Mouse (Mus musculus) midbrain, embryonic 15.5 days (tissue): ENCODE data around the gene Trio. TPM values are rescaled to one million over a fixed set of nuclear protein-coding genes. Genes with fewer than 3 reads are reported as not detected.
"Not testable (repeated sequence)": the region's sequence is repeated elsewhere in the genome, so short reads cannot be mapped to it uniquely, and the experiment has no call there.

ENCODE experiments used
- ATAC-seq: fragments of 200-750 bp; cut with Nextera tagmentation; replicated peaks from 2 replicates; pipeline ENCODE4 v1.8.0; 2017; ENCODE audit warnings: moderate TSS enrichment
- H3K27ac ChIP-seq: fragments of 300-500 bp; sonication (generic); 2 replicates; pipeline ENCODE4 v1.5.1; 2015; ENCODE audit warnings: mild to moderate bottlenecking, inconsistent platforms
- H3K27me3 ChIP-seq: fragments of 300-500 bp; sonication (generic); replicated peaks from 2 replicates; pipeline ENCODE4 v1.6.1; 2015; ENCODE audit warnings: inconsistent platforms
- H3K36me3 ChIP-seq: fragments of 300-500 bp; sonication (generic); replicated peaks from 2 replicates; pipeline ENCODE4 v1.6.1; 2015; ENCODE audit warnings: inconsistent platforms
- H3K4me1 ChIP-seq: fragments of 300-500 bp; sonication (generic); 2 replicates; pipeline ENCODE4 v1.6.1; 2015; ENCODE audit warnings: inconsistent platforms
- H3K4me2 ChIP-seq: fragments of 300-500 bp; sonication (generic); 2 replicates; pipeline ENCODE4 v1.6.1; 2015; ENCODE audit warnings: inconsistent platforms, mild to moderate bottlenecking, moderate library complexity
- H3K4me3 ChIP-seq: fragments of 300-500 bp; sonication (generic); 2 replicates; pipeline ENCODE4 v1.5.1; 2015; ENCODE audit warnings: mild to moderate bottlenecking, inconsistent platforms
- H3K9ac ChIP-seq: fragments of 300-500 bp; sonication (generic); 2 replicates; pipeline ENCODE4 v1.6.1; 2015; ENCODE audit warnings: mild to moderate bottlenecking, inconsistent platforms
- H3K9me3 ChIP-seq: fragments of 300-500 bp; sonication (generic); 2 replicates; pipeline ENCODE4 v1.6.1; 2016; ENCODE audit warnings: inconsistent platforms
- WGBS: fragments of 180-500 bp; shearing (Covaris S2); methylation state at CpG from one replicate; pipeline ENCODE4 v1.1.7; 2015; ENCODE audit warnings: mixed read lengths; 5-methylcytosine and 5-hydroxymethylcytosine counted together
- polyA plus RNA-seq: library from polyadenylated mRNA; unstranded; fragments of >200 nt; fragmentation: Nextera tagmentation; extraction: Ambion mirVana; gene quantifications from 2 replicates; pipeline ENCODE4 v1.2.1, GENCODE M21; 2015

The Trio gene
- polyA plus RNA-seq, 1 experiment from 2014 or later = 42.9 TPM

DNA sequence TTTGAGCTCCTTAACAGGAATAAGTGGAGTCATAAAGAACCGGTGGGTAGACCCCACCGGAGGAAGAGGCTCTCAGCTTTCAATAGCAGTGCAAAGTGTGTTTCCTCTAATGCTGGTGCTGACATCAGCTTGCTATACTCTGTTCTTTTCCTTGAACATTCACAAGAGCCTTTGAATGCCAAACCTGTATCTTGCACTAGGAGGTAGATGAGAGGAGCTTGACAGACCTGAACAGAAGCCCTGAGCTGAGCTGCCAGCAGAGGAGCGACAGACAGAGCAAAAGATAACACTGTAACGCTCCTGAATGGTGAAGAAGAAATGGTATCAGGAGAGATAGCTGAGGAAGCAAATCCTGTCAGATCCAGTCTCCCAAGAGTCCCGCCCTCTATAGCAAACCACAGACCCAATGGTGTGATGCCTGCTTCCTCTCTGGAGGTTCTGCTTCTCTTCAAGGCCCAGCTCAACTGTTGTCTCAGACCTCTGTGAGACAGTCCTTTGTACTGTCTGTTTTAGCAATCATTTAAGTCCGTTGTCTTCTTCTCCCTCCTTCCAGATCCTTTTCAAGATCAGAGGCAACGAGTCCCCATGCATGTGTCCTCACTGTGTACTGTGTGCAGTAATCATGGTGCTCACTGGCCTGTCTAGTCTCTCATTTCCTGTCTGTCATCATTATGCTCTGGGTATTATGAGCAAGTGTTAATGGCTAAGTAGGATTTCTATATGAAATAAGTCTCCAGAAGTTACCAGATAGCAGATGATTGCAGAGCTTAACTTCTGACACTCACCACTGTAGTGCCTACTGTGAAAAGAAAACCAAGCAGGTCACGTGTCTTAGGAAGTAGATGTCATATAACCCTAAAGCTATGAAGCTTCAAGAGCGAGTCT, 300.6 kb downstream of the Trio start:
- Histone ChIP-seq H3K4me1 (no peaks in the 10 kb centered on the region), H3K27me3 (no peaks in the 10 kb centered on the region), H3K4me3 (no peak overlapping the region), H3K9me3 (peaks cover 3% of the 10 kb centered on the region; the same call in 1 of the 2 replicates), H3K36me3 (no peaks in the 10 kb centered on the region), H3K9ac (no peak overlapping the region), H3K27ac (no peak overlapping the region), H3K4me2 (no peak overlapping the region)
- no peak for ATAC-seq
- 80% methylated on average over 9 of the region's 9 CpGs for WGBS

GRCm38 (mm10) chr15:27724298-27724697, 301.4 kb downstream of the Trio start:
- H3K36me3 ChIP-seq = no peaks in the 10 kb centered on the region
- ATAC-seq = no peak
- no peaks in the 10 kb centered on the region for H3K27me3 ChIP-seq
- no peak overlapping the region for H3K27ac ChIP-seq
- no peaks in the 10 kb centered on the region for H3K4me1 ChIP-seq
- H3K9me3 ChIP-seq = peaks cover 3% of the 10 kb centered on the region; the same call in 1 of the 2 replicates
- H3K4me2 ChIP-seq = no peak overlapping the region
- 82% methylated on average over 6 of the region's 6 CpGs for WGBS
- no peak overlapping the region for H3K9ac ChIP-seq
- no peak overlapping the region for H3K4me3 ChIP-seq

GRCm38 (mm10) chr15:27723746-27724145, 301.9 kb downstream of the Trio start:
- 51% methylated on average over 6 of the region's 6 CpGs for WGBS
- Histone ChIP-seq H3K4me1 (no peaks in the 10 kb centered on the region), H3K9me3 (peaks cover 3% of the 10 kb centered on the region; the same call in 1 of the 2 replicates), H3K27ac (no peak overlapping the region), H3K36me3 (no peaks in the 10 kb centered on the region), H3K4me2 (no peak overlapping the region), H3K27me3 (no peaks in the 10 kb centered on the region), H3K4me3 (no peak overlapping the region), H3K9ac (no peak overlapping the region)
- no peak for ATAC-seq

DNA sequence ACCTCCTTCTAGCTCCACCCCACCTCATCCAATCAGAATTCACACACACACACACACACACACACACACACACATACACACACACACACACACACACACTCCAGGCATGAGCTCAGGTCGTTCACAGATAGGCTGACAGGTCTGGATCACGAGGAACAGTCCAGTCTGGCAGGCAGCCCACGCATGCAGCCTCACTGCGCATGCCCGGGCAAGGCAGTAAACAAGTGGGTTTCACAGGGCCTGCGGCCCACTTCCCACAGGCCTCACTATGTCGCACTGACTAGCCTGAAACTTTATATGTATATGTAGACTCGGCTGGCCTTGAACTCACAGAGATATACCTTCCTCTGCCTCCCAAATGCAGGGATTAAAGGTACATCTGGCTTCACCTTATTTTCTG, 305.4 kb downstream of the Trio start:
- not testable (repeated sequence) for H3K36me3 ChIP-seq, ATAC-seq, H3K4me1 ChIP-seq, H3K4me3 ChIP-seq, H3K27me3 ChIP-seq, H3K9ac ChIP-seq, H3K27ac ChIP-seq, H3K9me3 ChIP-seq, H3K4me2 ChIP-seq
- WGBS = 87% methylated on average over 8 of the region's 8 CpGs

DNA sequence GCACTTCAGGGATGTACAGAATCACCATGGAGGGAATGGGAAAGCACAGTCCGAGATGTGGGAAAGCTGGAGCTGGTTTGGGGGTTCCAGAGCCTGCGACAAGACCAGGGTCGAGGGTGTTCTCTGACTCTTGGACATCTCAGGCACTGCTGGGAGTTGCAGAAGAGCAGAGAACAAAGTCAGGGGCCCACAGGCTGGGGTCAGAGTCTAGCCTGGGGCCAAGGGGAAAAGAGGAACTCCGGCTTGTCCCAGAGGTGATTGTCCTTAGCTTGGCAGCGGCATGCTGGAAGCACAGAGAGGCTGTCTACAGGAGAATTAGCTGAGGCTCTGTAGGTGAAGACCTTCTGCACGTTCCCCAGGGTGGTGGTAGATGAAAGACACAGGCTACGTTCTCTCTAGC, 307.0 kb downstream of the Trio start:
- 82% methylated on average over 7 of the region's 7 CpGs for WGBS
- no peak overlapping the region for H3K4me2 ChIP-seq
- no peaks in the 10 kb centered on the region for H3K36me3 ChIP-seq
- H3K4me1 ChIP-seq = no peaks in the 10 kb centered on the region
- no peak overlapping the region for H3K9ac ChIP-seq
- peaks cover 3% of the 10 kb centered on the region; the same call in 1 of the 2 replicates for H3K9me3 ChIP-seq
- no peak for ATAC-seq
- H3K4me3 ChIP-seq = no peak overlapping the region
- H3K27ac ChIP-seq = no peak overlapping the region
- H3K27me3 ChIP-seq = no peaks in the 10 kb centered on the region

DNA sequence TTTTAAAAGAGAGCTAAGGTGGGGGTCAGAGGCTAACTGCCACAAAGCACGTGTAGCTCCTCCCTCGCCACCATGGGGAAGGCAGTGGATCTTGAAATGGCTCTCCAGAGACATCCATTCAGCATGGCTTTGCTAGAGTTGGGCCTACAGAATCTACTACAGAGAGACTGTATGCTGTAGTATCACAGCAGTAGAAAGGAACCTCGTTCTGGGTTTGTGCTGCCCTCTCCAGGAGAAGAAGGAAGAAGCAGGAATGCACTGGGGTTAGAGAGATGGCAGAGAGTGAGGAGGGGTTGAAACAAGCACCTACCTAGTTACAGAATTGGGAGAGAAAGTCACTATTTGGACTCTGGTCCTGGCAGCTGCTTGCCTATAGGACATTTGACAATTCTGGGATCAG, 310.3 kb downstream of the Trio start:
- H3K27ac ChIP-seq = no peak overlapping the region
- no peaks in the 10 kb centered on the region for H3K4me1 ChIP-seq
- no peak overlapping the region for H3K9ac ChIP-seq
- H3K4me2 ChIP-seq = no peak overlapping the region
- no peak overlapping the region for H3K4me3 ChIP-seq
- H3K9me3 ChIP-seq = no peaks in the 10 kb centered on the region
- no peaks in the 10 kb centered on the region for H3K36me3 ChIP-seq
- 29% methylated on average over 3 of the region's 3 CpGs for WGBS
- no peak for ATAC-seq
- H3K27me3 ChIP-seq = no peaks in the 10 kb centered on the region

DNA sequence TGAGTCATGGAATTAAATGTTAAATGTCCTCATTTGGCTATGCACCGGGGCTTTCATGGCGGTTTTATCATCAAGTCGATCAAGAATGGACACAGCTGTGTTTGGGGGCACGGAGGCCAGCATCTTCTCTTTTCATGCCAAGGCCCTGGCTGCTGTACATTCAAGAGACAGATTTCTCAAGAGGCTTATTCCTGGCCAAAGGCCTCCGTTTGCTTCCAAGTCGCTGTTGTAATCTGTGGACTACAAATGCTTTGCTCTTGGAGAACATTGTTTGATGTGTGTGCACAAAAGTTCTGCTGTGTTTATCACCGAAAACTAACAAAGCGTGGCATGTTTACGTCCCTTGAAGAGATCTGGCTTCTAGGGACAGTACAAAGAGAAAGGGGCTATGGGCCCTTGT, 314.9 kb downstream of the Trio start:
- ATAC-seq = no peak
- Histone ChIP-seq H3K9me3 (no peaks in the 10 kb centered on the region), H3K36me3 (no peaks in the 10 kb centered on the region), H3K4me1 (no peaks in the 10 kb centered on the region), H3K9ac (no peak overlapping the region), H3K27me3 (no peaks in the 10 kb centered on the region), H3K4me2 (no peak overlapping the region), H3K4me3 (no peak overlapping the region), H3K27ac (no peak overlapping the region)
- 82% methylated on average over 9 of the region's 9 CpGs for WGBS

- H3K4me1 ChIP-seq = no peaks in the 10 kb centered on the region
- H3K4me2 ChIP-seq = no peak overlapping the region
- no peaks in the 10 kb centered on the region for H3K9me3 ChIP-seq
- no peak overlapping the region for H3K9ac ChIP-seq
- no peaks in the 10 kb centered on the region for H3K36me3 ChIP-seq
- 93% methylated on average over 7 of the region's 7 CpGs for WGBS
- no peak for ATAC-seq
- H3K27ac ChIP-seq = no peak overlapping the region
- H3K4me3 ChIP-seq = no peak overlapping the region
- H3K27me3 ChIP-seq = no peaks in the 10 kb centered on the region
Measured at GRCm38 (mm10) chr15:27708968-27709612, 316.6 kb downstream of the Trio start.

DNA sequence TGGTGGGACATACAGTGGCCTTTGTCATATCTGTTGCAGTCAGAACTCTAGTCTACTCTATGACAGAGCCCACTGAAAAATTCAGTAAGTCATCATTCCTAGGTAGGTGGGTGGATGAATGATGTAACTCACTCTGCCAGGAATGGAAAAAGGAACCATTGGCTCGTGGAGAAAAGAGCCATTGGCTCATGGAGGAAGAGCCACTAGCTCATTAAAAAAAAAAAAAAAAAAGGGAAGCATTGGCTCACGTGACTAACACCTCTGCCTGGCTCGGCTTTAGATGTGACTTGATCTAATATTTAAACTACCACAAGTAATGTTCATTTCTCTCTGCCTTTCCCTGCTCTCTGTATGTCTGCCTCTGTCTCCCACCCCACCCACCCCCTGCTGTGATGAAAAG, 317.1 kb downstream of the Trio start:
- H3K9ac ChIP-seq = no peak overlapping the region
- no peak overlapping the region for H3K4me3 ChIP-seq
- H3K9me3 ChIP-seq = no peaks in the 10 kb centered on the region
- 75% methylated on average over 3 of the region's 3 CpGs for WGBS
- H3K4me1 ChIP-seq = no peaks in the 10 kb centered on the region
- H3K4me2 ChIP-seq = no peak overlapping the region
- no peak overlapping the region for H3K27ac ChIP-seq
- no peak for ATAC-seq
- H3K36me3 ChIP-seq = no peaks in the 10 kb centered on the region
- H3K27me3 ChIP-seq = no peaks in the 10 kb centered on the region

GRCm38 (mm10) chr15:27702972-27703313, 322.7 kb downstream of the Trio start:
- no peak for ATAC-seq
- H3K9me3 ChIP-seq = no peaks in the 10 kb centered on the region
- H3K4me3 ChIP-seq = no peak overlapping the region
- no peaks in the 10 kb centered on the region for H3K36me3 ChIP-seq
- WGBS = 40% methylated on average over 1 of the region's 1 CpGs
- no peak overlapping the region for H3K4me2 ChIP-seq
- no peak overlapping the region for H3K9ac ChIP-seq
- no peak overlapping the region for H3K27ac ChIP-seq
- H3K4me1 ChIP-seq = peaks cover 7% of the 10 kb centered on the region
- H3K27me3 ChIP-seq = no peaks in the 10 kb centered on the region

DNA sequence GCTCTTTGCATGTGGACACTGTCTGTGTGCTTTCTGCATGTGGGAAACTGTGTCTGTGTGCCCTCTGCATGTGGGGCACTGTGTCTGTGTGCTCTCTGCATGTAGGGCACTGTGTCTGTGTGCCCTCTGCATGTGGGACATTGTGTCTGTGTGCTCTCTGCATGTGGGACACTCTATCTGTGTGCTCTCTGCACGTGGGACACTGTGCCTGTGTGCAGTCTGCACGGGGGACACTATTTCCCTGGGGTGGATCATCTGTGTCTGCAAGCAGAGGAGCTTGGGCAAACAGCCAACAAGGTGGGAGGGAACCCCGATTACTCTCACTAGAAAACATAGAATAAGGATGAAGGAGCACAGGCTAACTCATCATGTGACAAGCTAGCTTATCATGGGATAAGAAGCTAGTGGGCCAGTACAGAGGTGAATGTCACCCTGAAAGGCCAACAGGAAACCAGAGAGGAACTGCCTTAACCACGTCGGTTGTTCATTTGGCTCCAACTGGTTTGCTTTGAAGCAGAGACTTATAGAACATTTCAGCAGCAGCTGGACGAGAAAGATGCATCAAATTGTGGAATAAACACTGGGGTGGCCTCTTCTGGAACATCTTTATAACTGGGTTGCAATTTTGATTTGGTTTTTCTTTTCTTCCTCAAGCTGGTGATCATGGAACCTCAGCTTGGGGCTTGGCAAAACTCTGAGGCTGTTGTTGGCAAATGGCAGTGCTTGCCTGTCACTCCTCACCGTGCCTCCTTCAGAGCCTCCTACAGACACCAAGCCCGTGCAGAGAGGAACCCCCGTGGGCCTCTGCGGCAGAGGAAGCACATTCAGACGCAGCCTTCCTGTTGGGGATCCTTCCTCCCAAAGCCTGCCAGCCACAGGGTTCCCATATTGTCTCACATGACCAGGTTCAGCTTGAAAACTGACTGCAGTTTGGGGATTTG, 323.3 kb downstream of the Trio start:
- H3K4me3 ChIP-seq = no peak overlapping the region
- H3K4me1 ChIP-seq = peaks cover 7% of the 10 kb centered on the region
- H3K4me2 ChIP-seq = no peak overlapping the region
- no peak overlapping the region for H3K9ac ChIP-seq
- no peaks in the 10 kb centered on the region for H3K36me3 ChIP-seq
- no peaks in the 10 kb centered on the region for H3K9me3 ChIP-seq
- WGBS = 39% methylated on average over 11 of the region's 11 CpGs
- no peak overlapping the region for H3K27ac ChIP-seq
- H3K27me3 ChIP-seq = no peaks in the 10 kb centered on the region
- ATAC-seq = no peak; the same call in 1 of the 2 replicates

- peaks cover 2% of the 10 kb centered on the region for H3K4me1 ChIP-seq
- H3K4me2 ChIP-seq = no peak overlapping the region
- no peaks in the 10 kb centered on the region for H3K9me3 ChIP-seq
- H3K27ac ChIP-seq = no peak overlapping the region
- no peak for ATAC-seq
- H3K4me3 ChIP-seq = no peak overlapping the region
- no peak overlapping the region for H3K9ac ChIP-seq
- 94% methylated on average over 5 of the region's 5 CpGs for WGBS
- H3K27me3 ChIP-seq = no peaks in the 10 kb centered on the region
- no peaks in the 10 kb centered on the region for H3K36me3 ChIP-seq
Measured at GRCm38 (mm10) chr15:27697632-27698031, 328.0 kb downstream of the Trio start.
